Mouse (Mus musculus) E14TG2a.4 (cell line): ENCODE data around the gene Exosc8.

Source experiments
- CTCF ChIP-seq: conservative IDR thresholded peaks from 2 replicates; pipeline ENCODE4 v1.5.1; 2014; ENCODE audit warnings: low read length
- POU5F1 ChIP-seq: IDR thresholded peaks from 2 replicates; pipeline ENCODE4 v1.6.1; 2014; ENCODE audit warnings: low read length, borderline replicate concordance

DNA sequence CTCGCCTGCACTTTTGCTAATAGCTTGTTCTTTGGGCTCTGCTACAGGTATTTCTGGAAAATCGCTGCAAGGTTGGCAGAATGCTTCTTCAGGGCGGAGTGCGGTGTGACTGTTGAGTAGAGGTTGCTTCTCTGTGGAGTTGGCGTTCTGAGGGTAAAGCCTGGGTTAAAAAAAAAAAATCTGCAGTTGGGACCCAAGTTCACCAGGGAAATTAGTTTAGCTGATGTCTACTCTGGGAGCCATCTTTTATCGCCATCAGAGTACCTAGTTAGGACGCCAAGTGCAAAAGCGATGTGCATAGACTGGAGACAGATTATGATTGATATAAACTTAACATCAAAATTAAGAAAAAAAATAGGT, 42.2 kb downstream of the Exosc8 start:
- TF ChIP-seq CTCF (no peak), POU5F1 (no peak)
